Mouse (Mus musculus): ENCODE data around the gene Acads.

The Acads gene

GRCm38 (mm10) chr5:115070457-115070856 lies 48.7 kb downstream of the Acads start:
- DNase-seq: no peak

DNA sequence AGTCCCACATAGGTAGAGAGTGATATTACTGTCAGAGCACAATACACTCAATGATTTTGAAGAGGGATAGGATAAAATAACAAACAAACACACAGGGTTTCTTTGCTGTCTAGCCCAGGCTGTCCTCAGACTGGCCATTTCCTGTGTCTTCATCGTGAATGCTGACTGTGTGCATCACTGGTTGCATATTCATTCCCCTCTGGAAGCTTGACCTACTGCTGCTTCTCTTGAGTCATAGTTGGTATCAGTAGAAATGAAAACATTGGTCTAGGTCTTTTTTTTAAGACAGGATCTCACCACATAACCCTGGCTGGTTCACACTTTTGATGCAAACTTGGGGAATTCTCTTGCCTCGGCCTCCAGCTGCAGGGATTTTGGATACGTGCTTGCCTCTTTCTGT lies 49.5 kb downstream of the Acads start:
- no peak for DNase-seq

GRCm38 (mm10) chr5:115068671-115069421 lies 50.3 kb downstream of the Acads start:
- no peak for DNase-seq

- no peak for DNase-seq
Measured at GRCm38 (mm10) chr5:115066245-115066644, 52.9 kb downstream of the Acads start.

GRCm38 (mm10) chr5:115063391-115063790 lies 55.8 kb downstream of the Acads start:
- no peak for DNase-seq

DNA sequence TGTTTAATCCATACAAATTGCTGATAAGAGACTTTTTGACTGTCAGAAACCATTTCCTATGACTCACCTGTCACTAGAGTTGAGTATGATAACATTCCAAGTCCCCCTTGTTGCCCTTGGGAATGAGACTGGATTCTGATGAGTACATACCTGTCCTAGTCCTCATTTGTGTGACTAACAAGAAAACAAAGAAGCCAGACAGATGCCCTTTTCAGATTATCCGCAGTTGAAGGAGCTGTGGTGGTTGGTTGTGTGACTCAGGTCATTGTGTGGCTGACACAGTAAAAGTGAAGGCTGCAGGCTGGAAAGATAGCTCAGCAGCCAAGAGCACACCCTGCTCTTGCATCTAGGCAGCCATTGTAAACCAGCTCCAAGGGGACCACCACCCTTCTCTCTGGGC lies 56.6 kb downstream of the Acads start:
- no peak for DNase-seq

DNA sequence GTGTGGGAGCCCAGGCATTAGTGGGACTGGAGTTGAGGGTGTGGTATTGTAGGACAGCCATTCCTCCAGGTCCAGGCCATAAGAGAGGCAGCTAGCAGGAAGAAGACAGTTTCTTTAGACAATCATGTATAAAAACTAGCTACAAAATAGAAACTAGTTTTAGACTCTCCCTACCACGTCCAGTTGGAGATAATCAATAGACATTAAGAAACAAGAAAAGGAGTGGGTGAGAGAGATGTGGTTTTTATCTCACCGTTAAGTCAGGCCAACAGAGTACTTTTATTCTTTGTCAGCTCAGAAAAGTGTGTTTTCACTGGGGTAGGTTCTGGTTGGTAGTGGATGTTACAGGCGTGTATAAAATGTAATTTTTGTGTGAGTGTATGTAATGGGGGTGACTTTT lies 58.2 kb downstream of the Acads start:
- no peak for DNase-seq
